ENCODE assay signal across 11 mouse cellular contexts in genomic region chr2:35504417-35504776, GRCm38 (mm10). TPM values are rescaled to one million over a fixed set of nuclear protein-coding genes. Genes with fewer than 3 reads are reported as not detected.
DNase-seq lines count a peak whose midpoint lies in the region; ATAC-seq and TF ChIP-seq lines count a peak whose summit lies in the region.
"Had no signal": no experiment of that assay in that cellular context is flagged by ENCODE, and none has a peak within 500 bp of the region (broad histone marks: within the 10 kb centered on the region; RNA-seq: fewer than 3 reads in every experiment).

No protein-coding gene starts in this region.

- H3K4me1 ChIP-seq in forebrain, embryonic 10.5 days = peaks cover 56% of the 10 kb centered on the region
- H3K4me1 ChIP-seq in forebrain, embryonic 12.5 days = peaks cover 12% of the 10 kb centered on the region
- H3K4me1 ChIP-seq in kidney, postnatal 0 days (replicated peaks; ENCODE audit: insufficient read depth, low read length) = peaks cover 26% of the 10 kb centered on the region
- peaks cover 55% of the 10 kb centered on the region for H3K4me1 ChIP-seq in embryonic facial prominence, embryonic 14.5 days (ENCODE audit: control insufficient read depth, insufficient read depth, low read length)
- H3K4me1 ChIP-seq in liver, embryonic 16.5 days (ENCODE audit: control insufficient read depth, low read depth, low read length) = peaks cover 85% of the 10 kb centered on the region

- TF ChIP-seq CTCF in kidney, postnatal 0 days (IDR thresholded peaks at IDR 0.05; ENCODE audit: low read depth) = no peak

- H3K4me2 ChIP-seq in forebrain, embryonic 12.5 days = no peak overlapping the region
- H3K4me2 ChIP-seq in kidney, postnatal 0 days (ENCODE audit: low read length) = no peak overlapping the region
- H3K4me2 ChIP-seq in embryonic facial prominence, embryonic 14.5 days (ENCODE audit: low read depth, low read length) = no peak overlapping the region
- H3K4me2 ChIP-seq in liver, embryonic 16.5 days (ENCODE audit: low read depth, low read length) = peak overlapping the region; percentile 40; the same call in 1 of the 2 replicates

- H3K9ac ChIP-seq in forebrain, embryonic 12.5 days = no peak overlapping the region
- H3K9ac ChIP-seq in kidney, postnatal 0 days (ENCODE audit: low read depth, low read length) = no peak overlapping the region
- H3K9ac ChIP-seq in embryonic facial prominence, embryonic 14.5 days (ENCODE audit: low read depth, low read length) = no peak overlapping the region
- H3K9ac ChIP-seq in liver, embryonic 16.5 days (ENCODE audit: low read depth, low read length) = peak overlapping the region; percentile 41; the same call in 1 of the 2 replicates

- H3K27ac ChIP-seq in forebrain, embryonic 10.5 days = peak overlapping the region; percentile 32; the same call in 1 of the 2 replicates
- no peak overlapping the region for H3K27ac ChIP-seq in forebrain, embryonic 12.5 days
- 0 out of 2 replicates have a peak overlapping the region, but pooled peaks have one; percentile 20 for H3K27ac ChIP-seq in kidney, postnatal 0 days
- peak overlapping the region; percentile 76 for H3K27ac ChIP-seq in embryonic facial prominence, embryonic 14.5 days (replicated peaks; ENCODE audit: low read depth, low read length)
- H3K27ac ChIP-seq in liver, embryonic 16.5 days (ENCODE audit: low read length) = peak overlapping the region; percentile 86

- no peaks in the 10 kb centered on the region for H3K27me3 ChIP-seq in forebrain, embryonic 10.5 days (ENCODE audit: poor library complexity, severe bottlenecking)
- no peaks in the 10 kb centered on the region for H3K27me3 ChIP-seq in forebrain, embryonic 12.5 days
- no peaks in the 10 kb centered on the region for H3K27me3 ChIP-seq in kidney, postnatal 0 days (ENCODE audit: insufficient read depth, low read length)
- no peaks in the 10 kb centered on the region for H3K27me3 ChIP-seq in embryonic facial prominence, embryonic 14.5 days (replicated peaks; ENCODE audit: control insufficient read depth, insufficient read depth, low read length)
- no peaks in the 10 kb centered on the region for H3K27me3 ChIP-seq in liver, embryonic 16.5 days (ENCODE audit: control insufficient read depth, insufficient read depth, low read depth, low read length)

- no peaks in the 10 kb centered on the region for H3K9me3 ChIP-seq in forebrain, embryonic 10.5 days
- H3K9me3 ChIP-seq in forebrain, embryonic 12.5 days = no peaks in the 10 kb centered on the region
- no peaks in the 10 kb centered on the region for H3K9me3 ChIP-seq in kidney, postnatal 0 days (replicated peaks; ENCODE audit: low read length)
- H3K9me3 ChIP-seq in embryonic facial prominence, embryonic 14.5 days (ENCODE audit: control insufficient read depth, low read length) = no peaks in the 10 kb centered on the region
- no peaks in the 10 kb centered on the region for H3K9me3 ChIP-seq in liver, embryonic 16.5 days (replicated peaks; ENCODE audit: control insufficient read depth, low read length)

- 76% methylated on average over 7 of the region's 7 CpGs for WGBS in forebrain, embryonic 10.5 days
- WGBS in forebrain, embryonic 12.5 days = 78% methylated on average over 7 of the region's 7 CpGs
- WGBS in kidney, postnatal 0 days = 56% methylated on average over 7 of the region's 7 CpGs
- WGBS in embryonic facial prominence, embryonic 14.5 days = 46% methylated on average over 7 of the region's 7 CpGs
- 18% methylated on average over 7 of the region's 7 CpGs for WGBS in liver, embryonic 16.5 days (ENCODE audit: insufficient replicate concordance)

- DNase-seq in forebrain, embryonic 10.5 days (ENCODE audit: extremely low spot score, low spot score) = no peak
- DNase-seq in kidney, postnatal 0 days (ENCODE audit: low spot score) = no peak
- DNase-seq in kidney, adult 9 months = no peak
- no peak for DNase-seq in embryonic facial prominence, embryonic 14.5 days (ENCODE audit: low spot score)
- DNase-seq in left cerebral cortex, adult 8-10 months (ENCODE audit: low spot score in 2 of 2) = no peak
- no peak for DNase-seq in cerebellum, adult 18-20 months
- DNase-seq: adrenal gland, postnatal 10 days; cerebellum, adult 9-10 months; gastrocnemius, postnatal 25 days had no signal

- H3K4me3 ChIP-seq in forebrain, embryonic 10.5 days = no peak overlapping the region
- H3K4me3 ChIP-seq in forebrain, embryonic 12.5 days (replicated peaks) = no peak overlapping the region
- no peak overlapping the region for H3K4me3 ChIP-seq in kidney, postnatal 0 days (replicated peaks; ENCODE audit: low read depth, low read length)
- no peak overlapping the region for H3K4me3 ChIP-seq in embryonic facial prominence, embryonic 14.5 days (ENCODE audit: low read depth, low read length)
- 0 out of 2 replicates have a peak overlapping the region, but pooled peaks have one; percentile 7 for H3K4me3 ChIP-seq in liver, embryonic 16.5 days (ENCODE audit: low read depth, low read length)

- no peaks in the 10 kb centered on the region for H3K36me3 ChIP-seq in forebrain, embryonic 10.5 days (replicated peaks)
- no peaks in the 10 kb centered on the region for H3K36me3 ChIP-seq in forebrain, embryonic 12.5 days (replicated peaks)
- H3K36me3 ChIP-seq in kidney, postnatal 0 days (ENCODE audit: insufficient read depth, low read length) = no peaks in the 10 kb centered on the region
- no peaks in the 10 kb centered on the region for H3K36me3 ChIP-seq in embryonic facial prominence, embryonic 14.5 days (ENCODE audit: control insufficient read depth, insufficient read depth, low read length)
- H3K36me3 ChIP-seq in liver, embryonic 16.5 days (ENCODE audit: control insufficient read depth, insufficient read depth) = no peaks in the 10 kb centered on the region

- ATAC-seq in forebrain, embryonic 12.5 days (ENCODE audit: low FRiP score) = no peak
- no peak for ATAC-seq in kidney, postnatal 0 days (replicated peaks; ENCODE audit: low FRiP score, low read depth)
- no peak for ATAC-seq in embryonic facial prominence, embryonic 14.5 days (ENCODE audit: low read depth)
- peak; percentile 11 for ATAC-seq in liver, embryonic 16.5 days (ENCODE audit: low read depth)

RNA-seq across cellular contexts. Expression of gene Ggta1, which starts 41.4 kb away (rescaled TPM):
- polyA plus RNA-seq in forebrain, embryonic 10.5 days (2016; fragmentation: Nextera tagmentation; extraction: Ambion mirVana) = 6.4 TPM in 2 replicates
- polyA plus RNA-seq in forebrain, embryonic 12.5 days (2016; fragmentation: Nextera tagmentation; extraction: Ambion mirVana) = 4.7 and 4.9 TPM in 2 replicates
- 16.2 and 16.5 TPM in 2 replicates for polyA plus RNA-seq in kidney, postnatal 0 days (2015; fragmentation: Nextera tagmentation; extraction: Ambion mirVana)
- polyA plus RNA-seq in embryonic facial prominence, embryonic 14.5 days (2014; fragmentation: Nextera tagmentation; extraction: Ambion mirVana) = 32.5 and 35.7 TPM in 2 replicates
- polyA plus RNA-seq in liver, embryonic 16.5 days (2015; fragmentation: Nextera tagmentation; extraction: Ambion mirVana) = 9.1 and 9.6 TPM in 2 replicates
- 1 to 10 TPM; 4.0 to 7.7 (median 5.6) TPM for total RNA-seq in left cerebral cortex, adult 8-10 months (2022)

RNA-seq across cellular contexts. Expression of gene Dab2ip, which starts 53.7 kb away (rescaled TPM):
- 22.0 and 23.3 TPM in 2 replicates for polyA plus RNA-seq in forebrain, embryonic 10.5 days (2016; fragmentation: Nextera tagmentation; extraction: Ambion mirVana)
- polyA plus RNA-seq in forebrain, embryonic 12.5 days (2016; fragmentation: Nextera tagmentation; extraction: Ambion mirVana) = 36.8 and 56.9 TPM in 2 replicates
- polyA plus RNA-seq in kidney, postnatal 0 days (2015; fragmentation: Nextera tagmentation; extraction: Ambion mirVana) = 36.5 and 41.4 TPM in 2 replicates
- 42.8 and 50.5 TPM in 2 replicates for polyA plus RNA-seq in embryonic facial prominence, embryonic 14.5 days (2014; fragmentation: Nextera tagmentation; extraction: Ambion mirVana)
- 4.9 and 5.1 TPM in 2 replicates for polyA plus RNA-seq in liver, embryonic 16.5 days (2015; fragmentation: Nextera tagmentation; extraction: Ambion mirVana)
- 100 to 1,000 TPM; 108 to 124 (median 115) TPM for total RNA-seq in left cerebral cortex, adult 8-10 months (2022)
